Mouse (Mus musculus) small intestine, adult 2 months (tissue): ENCODE data around the gene Dach1. TPM values are rescaled to one million over a fixed set of nuclear protein-coding genes. Genes with fewer than 3 reads are reported as not detected.

ENCODE experiments used
- H3K27ac ChIP-seq: fragments of 200-500 bp; 2 replicates; pipeline ENCODE4 v1.5.1; 2012; ENCODE audit warnings: low read depth, low read length, control low read depth, inconsistent platforms; ENCODE audit not compliant: insufficient read depth
- H3K27me3 ChIP-seq: fragments of 200-500 bp; 2 replicates; pipeline ENCODE4 v1.6.1; 2012; ENCODE audit warnings: mild to moderate bottlenecking, moderate library complexity, low read length, inconsistent platforms; ENCODE audit not compliant: control insufficient read depth, insufficient read depth
- H3K36me3 ChIP-seq: fragments of 200-500 bp; 2 replicates; pipeline ENCODE4 v1.6.1; 2012; ENCODE audit warnings: mild to moderate bottlenecking, low read length, control low read depth, inconsistent platforms; ENCODE audit not compliant: control insufficient read depth, insufficient read depth
- H3K4me1 ChIP-seq: fragments of 200-500 bp; 2 replicates; pipeline ENCODE4 v1.6.1; 2012; ENCODE audit warnings: low read length, inconsistent platforms, mixed read lengths; ENCODE audit not compliant: control insufficient read depth, insufficient read depth, insufficient read length
- H3K4me3 ChIP-seq: fragments of 200-500 bp; 2 replicates; pipeline ENCODE4 v1.5.1; 2012; ENCODE audit warnings: low read depth, mild to moderate bottlenecking, control low read depth, inconsistent platforms, low read length, moderate library complexity
- CTCF ChIP-seq: fragments of 200-500 bp; IDR thresholded peaks from 2 replicates; pipeline ENCODE4 v1.5.1; 2012; ENCODE audit warnings: low read depth, mild to moderate bottlenecking, control low read depth, inconsistent platforms, low read length, moderate library complexity, mixed read lengths; ENCODE audit not compliant: insufficient replicate concordance, insufficient read length; ENCODE audit errors: extremely low read depth
- POLR2A ChIP-seq: fragments of 200-500 bp; IDR thresholded peaks from 2 replicates; pipeline ENCODE4 v1.6.1; 2012; ENCODE audit warnings: low read depth, mild to moderate bottlenecking, control low read depth, inconsistent platforms, low read length, moderate library complexity
- WGBS: fragments of 180-500 bp; shearing (Covaris S2); methylation state at CpG from one replicate; pipeline ENCODE4 v1.1.7; 2018; 5-methylcytosine and 5-hydroxymethylcytosine counted together
- polyA plus RNA-seq: library from polyadenylated mRNA; depleted of rRNA; stranded (reverse); fragments of >200 nt; gene quantifications from 2 replicates; pipeline ENCODE4 v1.2.3, GENCODE M21; 2012

Gene Dach1
- polyA plus RNA-seq, 1 experiment = 3.9 TPM

DNA sequence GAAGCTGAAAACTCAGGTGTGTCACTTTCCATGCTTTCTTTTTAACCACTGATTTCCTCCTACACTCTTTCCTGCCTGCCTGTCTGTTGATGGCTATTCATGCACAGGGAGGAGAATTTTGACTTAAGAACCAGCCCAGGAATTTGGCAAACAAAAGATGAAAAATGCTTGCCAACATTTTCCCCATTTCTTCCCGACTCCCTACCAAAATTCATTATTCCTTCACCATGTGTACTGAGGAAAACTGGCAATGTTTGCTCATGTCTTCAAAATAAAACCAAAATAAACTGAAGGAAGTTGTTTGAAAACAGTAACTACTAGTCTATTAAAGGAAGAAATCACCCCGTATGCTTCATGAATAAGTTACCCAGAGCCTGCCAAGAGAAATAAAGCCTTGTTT, 27.8 kb downstream of the Dach1 start:
- H3K36me3 ChIP-seq = 0 out of 2 replicates have a peak, but pooled peaks cover 3% of the 10 kb centered on the region
- no peaks in the 10 kb centered on the region for H3K4me1 ChIP-seq
- H3K27me3 ChIP-seq = no peaks in the 10 kb centered on the region
- TF ChIP-seq CTCF (no peak), POLR2A (no peak)
- no peak overlapping the region for H3K4me3 ChIP-seq
- 57% methylated on average over 2 of the region's 2 CpGs for WGBS
- no peak overlapping the region for H3K27ac ChIP-seq

DNA sequence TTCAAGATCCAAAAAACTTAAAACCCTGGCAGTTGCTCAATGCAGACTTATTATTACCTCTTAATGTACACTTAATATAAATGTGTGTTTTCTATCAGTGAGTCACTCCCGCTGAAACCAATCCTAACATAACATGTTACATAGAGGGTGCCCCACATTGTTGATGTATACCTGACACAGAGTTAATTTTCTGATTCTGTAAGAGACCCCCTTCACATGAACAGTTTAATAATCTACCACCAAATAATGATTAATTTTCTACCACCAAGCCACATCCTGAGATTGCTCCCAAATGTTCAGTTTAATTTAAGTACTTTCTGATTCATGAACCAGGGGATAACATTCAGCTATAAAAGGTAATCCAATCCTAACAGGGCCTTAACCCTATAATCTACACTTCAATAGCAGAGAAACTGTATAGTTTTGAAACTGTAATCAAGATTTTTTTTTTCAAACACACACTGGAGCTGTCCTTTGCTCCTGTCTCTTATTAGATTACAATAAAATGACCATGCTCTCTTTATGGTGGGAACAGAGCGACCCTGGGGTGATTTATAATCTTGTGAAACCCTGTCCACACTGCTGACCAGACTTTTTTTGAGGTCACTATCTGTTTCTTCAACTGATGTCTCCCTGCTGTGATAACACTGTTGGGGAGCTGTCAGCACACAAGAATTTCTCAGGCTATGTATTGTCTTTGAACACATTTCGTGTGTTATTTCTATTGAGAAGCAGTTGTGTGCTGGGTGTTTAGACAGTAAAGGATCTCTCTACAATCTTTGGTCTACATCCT, 30.5 kb downstream of the Dach1 start:
- 82% methylated on average over 3 of the region's 3 CpGs for WGBS
- H3K27me3 ChIP-seq = no peaks in the 10 kb centered on the region
- TF ChIP-seq POLR2A = no peak
- no peak for TF ChIP-seq CTCF

DNA sequence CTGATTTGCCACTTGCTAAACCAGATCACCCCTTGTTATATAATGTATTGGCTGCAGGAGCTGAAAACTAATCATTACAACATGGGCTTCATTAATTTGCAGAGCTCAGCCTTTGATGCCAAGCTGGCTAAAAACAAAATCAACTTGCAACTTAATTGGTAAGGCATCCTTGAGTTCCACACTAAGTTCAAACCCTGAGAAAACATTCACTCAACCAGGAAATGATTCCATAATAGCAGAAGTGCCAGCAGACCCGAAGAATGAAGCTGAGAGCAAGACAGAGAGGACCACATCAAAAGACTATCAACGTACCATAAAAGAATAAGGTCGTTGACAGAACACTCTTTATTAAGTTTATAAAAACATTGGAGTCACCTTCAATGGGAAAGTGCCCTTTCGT, 35.0 kb downstream of the Dach1 start:
- TF ChIP-seq CTCF (no peak), POLR2A (no peak)
- WGBS = 34% methylated on average over 4 of the region's 4 CpGs
- no peak overlapping the region for H3K27ac ChIP-seq
- no peaks in the 10 kb centered on the region for H3K4me1 ChIP-seq
- no peak overlapping the region for H3K4me3 ChIP-seq
- H3K27me3 ChIP-seq = no peaks in the 10 kb centered on the region
- 0 out of 2 replicates have a peak, but pooled peaks cover 2% of the 10 kb centered on the region for H3K36me3 ChIP-seq

More for the DNA sequence above, 30.5 kb downstream of the Dach1 start:
- Histone ChIP-seq H3K4me1 (no peaks in the 10 kb centered on the region), H3K27ac (no peak overlapping the region), H3K4me3 (no peak overlapping the region), H3K36me3 (0 out of 2 replicates have a peak, but pooled peaks cover 2% of the 10 kb centered on the region)

DNA sequence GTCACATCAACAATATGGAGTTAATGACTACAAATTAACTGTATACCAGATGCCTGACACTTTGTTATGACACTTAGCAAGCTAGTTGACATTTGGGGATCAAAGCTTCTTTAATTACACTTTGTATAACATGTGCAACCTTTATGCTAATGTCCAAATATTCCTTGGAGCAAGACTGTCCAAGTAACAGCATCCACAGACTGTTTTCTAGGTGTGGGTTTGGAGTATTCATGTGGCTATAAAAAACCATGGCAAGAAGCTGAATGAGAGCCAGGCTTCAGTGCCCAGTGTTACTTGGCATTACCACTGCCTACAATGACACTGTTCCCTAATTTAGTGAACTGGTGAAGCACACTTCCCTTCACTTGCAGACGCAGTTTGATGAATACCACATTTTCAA, 46.5 kb downstream of the Dach1 start:
- WGBS = 75% methylated on average over 1 of the region's 1 CpGs

DNA sequence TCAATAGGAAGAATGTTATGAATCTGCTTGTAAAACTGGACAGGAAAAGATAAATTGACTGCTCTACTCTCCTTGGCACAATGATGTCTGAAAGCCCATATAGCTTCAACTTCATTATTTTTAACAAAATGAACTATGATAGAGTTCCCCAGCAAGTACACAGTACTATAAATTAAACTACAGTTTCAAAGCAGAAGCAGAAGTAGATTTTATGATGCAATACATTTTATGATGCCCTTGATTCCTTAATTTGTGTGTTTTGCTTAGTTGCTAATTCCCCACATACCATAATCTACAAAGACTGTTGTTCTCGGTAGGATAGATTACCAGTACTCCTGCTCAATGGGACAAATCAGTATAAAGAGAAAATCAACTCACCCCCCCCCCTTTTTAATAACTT, 52.9 kb downstream of the Dach1 start:
- Histone ChIP-seq H3K4me1 (no peaks in the 10 kb centered on the region), H3K4me3 (no peak overlapping the region), H3K27ac (no peak overlapping the region), H3K27me3 (no peaks in the 10 kb centered on the region), H3K36me3 (no peaks in the 10 kb centered on the region)
- TF ChIP-seq POLR2A = no peak
- no peak for TF ChIP-seq CTCF
- 33% methylated on average over 1 of the region's 1 CpGs for WGBS

More for the DNA sequence above, 46.5 kb downstream of the Dach1 start:
- H3K4me1 ChIP-seq = peaks cover 2% of the 10 kb centered on the region; the same call in 1 of the 2 replicates
- TF ChIP-seq POLR2A = no peak
- no peak for TF ChIP-seq CTCF
- H3K4me3 ChIP-seq = no peak overlapping the region
- H3K36me3 ChIP-seq = no peaks in the 10 kb centered on the region
- no peaks in the 10 kb centered on the region for H3K27me3 ChIP-seq
- no peak overlapping the region for H3K27ac ChIP-seq

DNA sequence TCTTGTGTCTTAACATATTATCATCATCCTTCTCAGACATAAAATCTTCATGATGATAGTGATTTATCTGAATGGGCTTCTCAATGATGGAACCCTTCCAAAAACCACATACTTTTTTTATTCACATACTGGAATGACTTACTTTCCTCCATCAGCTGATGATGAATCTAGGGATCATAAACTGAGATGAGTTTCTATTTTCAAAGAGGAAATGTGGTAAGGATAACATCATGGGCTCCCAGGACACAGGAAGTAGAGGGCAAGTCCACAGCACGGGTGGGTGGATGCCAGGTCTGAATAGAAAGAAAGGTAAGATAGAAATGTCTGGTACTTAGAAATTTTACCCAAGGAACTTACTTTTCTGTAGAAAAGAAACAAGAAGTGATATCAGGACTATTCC, 56.5 kb downstream of the Dach1 start:
- Histone ChIP-seq H3K4me1 (no peaks in the 10 kb centered on the region), H3K4me3 (no peak overlapping the region), H3K27ac (no peak overlapping the region), H3K36me3 (no peaks in the 10 kb centered on the region), H3K27me3 (no peaks in the 10 kb centered on the region)
- 58% methylated on average over 1 of the region's 1 CpGs for WGBS
- no peak for TF ChIP-seq CTCF
- TF ChIP-seq POLR2A = no peak

DNA sequence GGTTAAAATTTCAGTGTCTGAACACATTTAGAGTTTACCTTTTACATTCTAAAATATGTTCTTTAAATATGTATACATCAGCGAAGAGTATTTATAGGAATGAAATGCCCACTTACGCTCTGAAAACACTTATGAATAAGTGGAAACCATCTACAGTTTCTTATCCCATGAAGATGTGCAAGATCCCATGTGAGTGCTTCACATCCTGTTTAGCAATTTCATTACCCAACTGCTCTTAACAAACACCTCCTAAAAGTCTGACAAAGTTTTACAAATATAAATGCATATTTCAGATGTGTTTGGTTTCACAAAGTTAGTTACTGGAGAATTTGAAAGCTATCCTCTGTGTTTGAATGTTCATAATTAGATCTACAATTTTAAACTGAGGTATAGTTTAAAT, 59.6 kb downstream of the Dach1 start:
- no peaks in the 10 kb centered on the region for H3K36me3 ChIP-seq
- H3K4me3 ChIP-seq = no peak overlapping the region
- no peak overlapping the region for H3K27ac ChIP-seq
- 88% methylated on average over 2 of the region's 2 CpGs for WGBS
- H3K27me3 ChIP-seq = no peaks in the 10 kb centered on the region
- no peak for TF ChIP-seq CTCF
- no peak for TF ChIP-seq POLR2A
- no peaks in the 10 kb centered on the region for H3K4me1 ChIP-seq
